Mouse (Mus musculus): ENCODE data around the gene Slc23a3. TPM values are rescaled to one million over a fixed set of nuclear protein-coding genes. Genes with fewer than 3 reads are reported as not detected.
A peak's percentile ranks its signal among the peaks of the same experiment; 100 is the strongest.

Slc23a3 gene
- total RNA-seq, 2 experiments from 2014 or later: 0.23 TPM; not detected in 1

GRCm38 (mm10) chr1:75155837-75156236, 22.1 kb upstream of the Slc23a3 start:
- TF ChIP-seq CTCF (conservative IDR thresholded peaks at IDR 0.05): no peak
- no peak overlapping the region for H3K4me3 ChIP-seq
- no peak overlapping the region for H3K27ac ChIP-seq
- DNase-seq (ENCODE audit: low spot score in 2 of 2): no peak

- H3K27ac ChIP-seq: no peak overlapping the region
- no peak for DNase-seq (ENCODE audit: low spot score in 2 of 2)
- TF ChIP-seq CTCF (conservative IDR thresholded peaks at IDR 0.05): no peak
- no peak overlapping the region for H3K4me3 ChIP-seq
These were observed 15.0 kb upstream of the Slc23a3 start for GRCm38 (mm10) chr1:75148727-75149126.

GRCm38 (mm10) chr1:75147411-75148135, 13.9 kb upstream of the Slc23a3 start:
- Histone ChIP-seq H3K4me3 (no peak overlapping the region), H3K27ac (no peak overlapping the region)
- TF ChIP-seq CTCF (conservative IDR thresholded peaks at IDR 0.05): no peak
- DNase-seq (ENCODE audit: low spot score in 2 of 2): no peak

GRCm38 (mm10) chr1:75145589-75145988, 11.9 kb upstream of the Slc23a3 start:
- H3K27ac ChIP-seq: no peak overlapping the region
- H3K4me3 ChIP-seq: no peak overlapping the region
- DNase-seq (ENCODE audit: low spot score in 2 of 2): no peak
- TF ChIP-seq CTCF (conservative IDR thresholded peaks at IDR 0.05): no peak

GRCm38 (mm10) chr1:75142301-75143261, 8.9 kb upstream of the Slc23a3 start, which contains the start of the genes Cnppd1 and Retreg2:
TSS of gene Cnppd1 (minus strand) at chr1:75142711.
TSS of gene Retreg2 (plus strand) at chr1:75142778.
- H3K27ac ChIP-seq: peak within 1 kb of the TSS; percentile 97
- peak within 1 kb of the TSS; percentile 86 for H3K4me3 ChIP-seq
- peak; percentile 93 to 95 for DNase-seq (ENCODE audit: low spot score in 2 of 2)
- peak; percentile 76 for TF ChIP-seq CTCF (conservative IDR thresholded peaks at IDR 0.05)

GRCm38 (mm10) chr1:75141486-75142190, 7.9 kb upstream of the Slc23a3 start:
- Histone ChIP-seq H3K4me3 (peak overlapping the region; percentile 86), H3K27ac (peak overlapping the region; percentile 97)
- DNase-seq (ENCODE audit: low spot score in 2 of 2): peak; percentile 35 to 51
- no peak for TF ChIP-seq CTCF (conservative IDR thresholded peaks at IDR 0.05)

GRCm38 (mm10) chr1:75140601-75141190, 7.0 kb upstream of the Slc23a3 start:
- H3K4me3 ChIP-seq: peak overlapping the region; percentile 86
- DNase-seq (ENCODE audit: low spot score in 2 of 2): no peak
- peak overlapping the region; percentile 97 for H3K27ac ChIP-seq
- TF ChIP-seq CTCF (conservative IDR thresholded peaks at IDR 0.05): no peak

- DNase-seq (ENCODE audit: low spot score in 2 of 2): no peak
- Histone ChIP-seq H3K27ac (no peak overlapping the region), H3K4me3 (no peak overlapping the region)
- TF ChIP-seq CTCF (conservative IDR thresholded peaks at IDR 0.05): no peak
These were observed 4.8 kb upstream of the Slc23a3 start for GRCm38 (mm10) chr1:75138448-75138847.

- no peak for DNase-seq (ENCODE audit: low spot score in 2 of 2)
- no peak for TF ChIP-seq CTCF (conservative IDR thresholded peaks at IDR 0.05)
- Histone ChIP-seq H3K27ac (no peak overlapping the region), H3K4me3 (no peak overlapping the region)
These were observed 3.0 kb upstream of the Slc23a3 start for GRCm38 (mm10) chr1:75136730-75137129.

- no peak for DNase-seq (ENCODE audit: low spot score in 2 of 2)
- H3K4me3 ChIP-seq: no peak overlapping the region
- no peak for TF ChIP-seq CTCF (conservative IDR thresholded peaks at IDR 0.05)
- H3K27ac ChIP-seq: no peak overlapping the region
These were observed 2.6 kb upstream of the Slc23a3 start for GRCm38 (mm10) chr1:75136293-75136692.

- DNase-seq (ENCODE audit: low spot score in 2 of 2): peak in 1 of 2 experiments; percentile 37
- no peak for TF ChIP-seq CTCF (conservative IDR thresholded peaks at IDR 0.05)
- no peak overlapping the region for H3K27ac ChIP-seq
- H3K4me3 ChIP-seq: no peak overlapping the region
These were observed 5.0 kb downstream of the Slc23a3 start for GRCm38 (mm10) chr1:75128641-75129040.

- DNase-seq (ENCODE audit: low spot score in 2 of 2): no peak
- TF ChIP-seq CTCF (conservative IDR thresholded peaks at IDR 0.05): no peak
- Histone ChIP-seq H3K27ac (peak overlapping the region; percentile 95), H3K4me3 (peak overlapping the region; percentile 58)
These were observed 8.3 kb downstream of the Slc23a3 start for GRCm38 (mm10) chr1:75125418-75125817.
